ENCODE assay signal across 1 mouse cellular context in genomic region chr7:90460930-90461329, GRCm38 (mm10).
TF ChIP-seq lines count a peak whose summit lies in the region.

No protein-coding gene starts in this region.

TF ChIP-seq in CH12.LX, 34 proteins besides CTCF, POLR2A, EP300 and RAD21 (continued from another document):
- peak; percentile 51 for TF ChIP-seq TCF12 (IDR thresholded peaks at IDR 0.05; ENCODE audit: low read depth, low read length)
- peak; percentile 55 for TF ChIP-seq HCFC1 (IDR thresholded peaks at IDR 0.05; ENCODE audit: low read depth, low read length)
- no peak for TF ChIP-seq MEF2A (IDR thresholded peaks at IDR 0.05; ENCODE audit: borderline replicate concordance, low read depth, low read length)
- TF ChIP-seq NELFE (IDR thresholded peaks at IDR 0.05; ENCODE audit: low read depth, low read length) = peak; percentile 57
- TF ChIP-seq E2F4 (IDR thresholded peaks at IDR 0.05; ENCODE audit: insufficient replicate concordance, low read depth, low read length) = no peak
- no peak for TF ChIP-seq POLR2AphosphoS2 (IDR thresholded peaks at IDR 0.05; ENCODE audit: low read depth, low read length)
TF ChIP-seq in CH12.LX: peak in this region for 8.
